Mouse (Mus musculus) embryonic facial prominence, embryonic 15.5 days (tissue): ENCODE results near the gene Slc35a3. TPM values are rescaled to one million over a fixed set of nuclear protein-coding genes. Genes with fewer than 3 reads are reported as not detected.

Source experiments
- ATAC-seq: fragments of 200-750 bp; cut with Nextera tagmentation; 2 replicates; pipeline ENCODE4 v1.8.0; 2017; ENCODE audit warnings: low read depth, moderate TSS enrichment; ENCODE audit not compliant: insufficient number of reproducible peaks, low FRiP score, low TSS enrichment
- H3K27ac ChIP-seq: fragments of 300-500 bp; sonication (generic); replicated peaks from 2 replicates; pipeline ENCODE4 v1.5.1; 2015; ENCODE audit warnings: mild to moderate bottlenecking, inconsistent platforms
- H3K27me3 ChIP-seq: fragments of 300-500 bp; sonication (generic); 2 replicates; pipeline ENCODE4 v1.6.1; 2015; ENCODE audit warnings: inconsistent platforms
- H3K36me3 ChIP-seq: fragments of 300-500 bp; sonication (generic); 2 replicates; pipeline ENCODE4 v1.6.1; 2015; ENCODE audit warnings: mild to moderate bottlenecking, inconsistent platforms
- H3K4me1 ChIP-seq: fragments of 300-500 bp; sonication (generic); 2 replicates; pipeline ENCODE4 v1.6.1; 2015; ENCODE audit warnings: inconsistent platforms
- H3K4me2 ChIP-seq: fragments of 300-500 bp; sonication (generic); replicated peaks from 2 replicates; pipeline ENCODE4 v1.6.1; 2015; ENCODE audit warnings: mild to moderate bottlenecking, inconsistent platforms
- H3K4me3 ChIP-seq: fragments of 300-500 bp; sonication (generic); replicated peaks from 2 replicates; pipeline ENCODE4 v1.5.1; 2015; ENCODE audit warnings: mild to moderate bottlenecking, inconsistent platforms
- H3K9ac ChIP-seq: fragments of 300-500 bp; sonication (generic); 2 replicates; pipeline ENCODE4 v1.6.1; 2015; ENCODE audit warnings: inconsistent platforms
- H3K9me3 ChIP-seq: fragments of 300-500 bp; sonication (generic); replicated peaks from 2 replicates; pipeline ENCODE4 v1.6.1; 2016; ENCODE audit warnings: inconsistent platforms
- WGBS: fragments of 180-500 bp; shearing (Covaris S2); methylation state at CpG from one replicate; pipeline ENCODE4 v1.1.7; 2015; 5-methylcytosine and 5-hydroxymethylcytosine counted together
- polyA plus RNA-seq: library from polyadenylated mRNA; unstranded; fragments of >200 nt; fragmentation: Nextera tagmentation; extraction: Ambion mirVana; gene quantifications from 2 replicates; pipeline ENCODE4 v1.2.1, GENCODE M21; 2015

Gene Slc35a3
- polyA plus RNA-seq, 1 experiment from 2014 or later, result 12.1 TPM

DNA sequence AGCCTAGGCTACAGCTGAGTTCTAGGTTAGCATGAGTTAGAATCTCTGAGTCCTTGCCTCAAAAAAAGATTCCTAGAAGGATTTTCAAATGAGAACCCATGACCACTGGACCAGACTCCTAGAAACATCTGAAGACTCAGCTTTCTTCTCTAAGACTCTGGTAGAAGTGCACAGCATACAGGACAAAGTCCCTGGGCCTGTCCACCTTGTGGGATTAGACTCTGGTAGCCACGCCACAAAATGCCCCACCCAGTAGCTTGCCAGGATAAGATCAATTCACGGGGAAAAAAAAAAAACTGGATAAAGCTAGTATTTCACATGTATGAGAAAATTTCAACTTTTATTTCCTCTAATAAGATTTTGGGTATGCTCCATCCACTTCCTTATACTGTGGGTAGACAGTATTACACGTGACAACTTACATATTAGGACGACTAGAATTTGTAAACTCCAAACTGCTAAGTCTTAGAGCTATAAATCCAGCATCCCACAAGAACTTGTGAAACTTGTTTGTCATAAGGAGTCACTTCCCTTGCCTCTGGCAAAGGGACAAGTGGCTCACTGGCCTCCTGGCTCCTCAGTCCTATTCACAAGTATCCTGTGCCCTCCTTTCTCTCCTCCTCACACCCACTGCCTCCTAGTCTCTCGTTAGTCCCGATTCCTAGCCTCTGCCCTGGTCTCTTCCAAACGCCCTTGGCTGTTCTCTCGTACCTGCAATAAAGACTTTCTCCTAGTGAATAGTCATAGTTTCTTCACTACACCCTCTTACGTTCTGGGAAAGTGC lies 74.7 kb downstream of the Slc35a3 start:
- Histone ChIP-seq H3K27me3 (no peaks in the 10 kb centered on the region), H3K4me2 (no peak overlapping the region), H3K9me3 (no peaks in the 10 kb centered on the region), H3K9ac (no peak overlapping the region), H3K36me3 (peaks cover 90% of the 10 kb centered on the region), H3K4me3 (no peak overlapping the region), H3K27ac (no peak overlapping the region), H3K4me1 (no peaks in the 10 kb centered on the region)
- WGBS, result 78% methylated on average over 9 of the region's 9 CpGs
- ATAC-seq, result no peak

DNA sequence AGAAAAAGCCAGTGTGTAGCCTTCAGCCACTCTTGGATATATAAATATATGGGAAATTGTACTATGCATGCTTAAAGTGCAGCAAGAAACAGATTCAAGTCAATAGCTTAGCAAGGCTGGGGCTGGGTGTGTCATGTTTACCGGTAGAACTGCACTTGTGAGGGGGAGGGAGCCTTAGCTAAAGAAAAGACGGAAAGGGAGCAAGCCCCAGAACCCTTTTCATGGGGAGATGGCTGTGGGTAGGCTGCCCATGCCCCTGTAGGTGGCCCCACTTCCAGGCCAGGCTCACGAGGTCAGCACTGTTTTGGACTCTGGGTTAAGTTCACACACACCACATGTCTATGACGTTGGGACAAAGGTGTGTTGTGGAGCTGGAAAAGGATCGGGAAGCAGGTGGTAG lies 76.8 kb downstream of the Slc35a3 start:
- peaks cover 82% of the 10 kb centered on the region for H3K36me3 ChIP-seq

DNA sequence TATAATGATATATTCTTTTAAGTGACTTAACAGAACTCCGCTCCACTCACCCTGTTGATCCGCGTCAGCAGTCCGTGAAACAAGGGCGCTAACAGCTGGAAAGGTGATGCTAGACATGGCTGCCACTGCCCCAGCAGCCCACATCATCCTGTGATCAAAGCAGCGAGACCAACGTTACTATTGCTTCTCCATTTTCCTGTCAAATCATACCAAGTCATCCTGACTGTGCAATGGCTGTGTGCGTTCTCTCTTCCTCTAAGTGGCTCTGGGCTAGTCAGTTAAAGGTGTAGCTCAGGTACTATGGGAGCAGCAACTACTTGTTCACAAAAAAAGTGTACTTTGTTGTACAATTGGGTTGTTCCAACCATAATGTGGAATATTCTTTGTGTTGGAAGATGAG lies 77.8 kb downstream of the Slc35a3 start:
- H3K4me1 ChIP-seq, result no peaks in the 10 kb centered on the region
- H3K9ac ChIP-seq, result no peak overlapping the region
- ATAC-seq, result no peak
- H3K27me3 ChIP-seq, result no peaks in the 10 kb centered on the region
- no peak overlapping the region for H3K27ac ChIP-seq
- WGBS, result 90% methylated on average over 8 of the region's 8 CpGs
- H3K4me2 ChIP-seq, result no peak overlapping the region
- no peak overlapping the region for H3K4me3 ChIP-seq
- no peaks in the 10 kb centered on the region for H3K9me3 ChIP-seq
- peaks cover 80% of the 10 kb centered on the region for H3K36me3 ChIP-seq

More for the DNA sequence above, 76.8 kb downstream of the Slc35a3 start:
- H3K27ac ChIP-seq, result no peak overlapping the region
- no peaks in the 10 kb centered on the region for H3K4me1 ChIP-seq
- H3K9ac ChIP-seq, result no peak overlapping the region
- H3K4me2 ChIP-seq, result no peak overlapping the region
- no peak overlapping the region for H3K4me3 ChIP-seq
- no peaks in the 10 kb centered on the region for H3K27me3 ChIP-seq
- H3K9me3 ChIP-seq, result no peaks in the 10 kb centered on the region
- WGBS, result 60% methylated on average over 5 of the region's 5 CpGs
- ATAC-seq, result no peak

DNA sequence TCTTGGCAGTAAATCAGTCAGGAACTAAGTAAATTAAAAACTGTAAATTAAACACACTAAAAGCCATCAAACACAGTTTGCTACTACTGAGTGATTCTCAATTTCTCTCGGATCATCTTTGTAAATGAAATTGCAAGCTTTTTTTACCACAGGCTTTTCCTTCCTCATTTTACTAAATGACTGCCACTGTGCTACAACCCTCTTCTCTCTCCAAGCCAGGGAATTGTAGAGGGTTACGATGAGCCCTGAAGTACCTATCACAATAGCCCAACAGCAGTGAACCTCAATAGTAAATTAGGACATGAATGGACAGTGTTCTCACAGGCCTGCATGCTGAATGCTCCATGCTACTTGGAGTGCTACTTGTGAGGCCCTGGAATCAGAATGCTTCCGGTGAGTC lies 78.5 kb downstream of the Slc35a3 start:
- H3K27ac ChIP-seq, result no peak overlapping the region
- H3K4me1 ChIP-seq, result no peaks in the 10 kb centered on the region
- peaks cover 73% of the 10 kb centered on the region for H3K36me3 ChIP-seq
- no peak overlapping the region for H3K4me2 ChIP-seq
- no peak overlapping the region for H3K9ac ChIP-seq
- H3K4me3 ChIP-seq, result no peak overlapping the region
- H3K9me3 ChIP-seq, result no peaks in the 10 kb centered on the region
- ATAC-seq, result no peak
- WGBS, result 89% methylated on average over 3 of the region's 3 CpGs
- no peaks in the 10 kb centered on the region for H3K27me3 ChIP-seq

DNA sequence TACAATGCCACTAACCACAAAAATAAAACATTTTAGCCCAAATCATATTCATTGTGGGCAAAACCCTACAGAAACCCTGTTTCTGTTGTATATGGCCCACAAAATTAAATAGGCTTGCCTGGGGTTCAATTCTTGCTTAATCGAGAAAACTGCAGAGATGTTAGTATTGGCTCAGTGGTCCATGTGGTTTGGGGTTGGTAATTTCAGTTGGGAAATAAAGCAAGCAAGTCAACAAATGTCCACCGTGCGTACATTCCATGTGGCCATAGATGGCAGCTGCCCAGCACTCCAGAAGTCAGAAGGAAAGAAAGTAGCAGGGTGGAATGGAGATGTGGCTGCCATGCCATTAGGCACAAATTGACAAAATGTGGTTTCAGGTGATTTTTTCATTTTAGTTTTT lies 79.7 kb downstream of the Slc35a3 start:
- H3K27ac ChIP-seq, result no peak overlapping the region
- no peaks in the 10 kb centered on the region for H3K27me3 ChIP-seq
- H3K9ac ChIP-seq, result no peak overlapping the region
- ATAC-seq, result no peak
- no peak overlapping the region for H3K4me3 ChIP-seq
- no peak overlapping the region for H3K4me2 ChIP-seq
- WGBS, result 77% methylated on average over 3 of the region's 3 CpGs
- no peaks in the 10 kb centered on the region for H3K4me1 ChIP-seq
- no peaks in the 10 kb centered on the region for H3K9me3 ChIP-seq
- peaks cover 62% of the 10 kb centered on the region for H3K36me3 ChIP-seq

DNA sequence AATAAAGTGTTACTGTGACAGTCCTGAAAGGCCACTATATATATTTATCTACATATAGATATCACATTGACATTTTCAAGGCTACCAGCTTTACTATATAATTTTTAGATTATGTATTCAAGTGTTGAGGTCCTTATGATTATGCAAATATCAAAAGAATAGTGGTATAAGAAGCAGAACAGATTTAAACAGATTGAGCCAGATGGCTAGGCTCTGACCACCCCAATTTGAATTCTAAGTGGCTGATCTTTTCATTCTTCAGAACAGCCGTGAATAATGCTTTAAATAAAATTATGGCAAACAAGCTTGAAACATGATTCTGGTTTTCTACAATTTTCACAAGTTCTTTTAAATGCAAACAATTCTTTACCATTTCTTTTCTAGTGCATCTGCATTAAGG lies 81.2 kb downstream of the Slc35a3 start:
- H3K9ac ChIP-seq, result no peak overlapping the region
- H3K27me3 ChIP-seq, result no peaks in the 10 kb centered on the region
- no peak overlapping the region for H3K4me2 ChIP-seq
- H3K4me3 ChIP-seq, result no peak overlapping the region
- H3K9me3 ChIP-seq, result no peaks in the 10 kb centered on the region
- H3K27ac ChIP-seq, result no peak overlapping the region
- H3K4me1 ChIP-seq, result no peaks in the 10 kb centered on the region
- H3K36me3 ChIP-seq, result peaks cover 48% of the 10 kb centered on the region
- WGBS, result 67% methylated on average over 1 of the region's 1 CpGs
- ATAC-seq, result no peak

DNA sequence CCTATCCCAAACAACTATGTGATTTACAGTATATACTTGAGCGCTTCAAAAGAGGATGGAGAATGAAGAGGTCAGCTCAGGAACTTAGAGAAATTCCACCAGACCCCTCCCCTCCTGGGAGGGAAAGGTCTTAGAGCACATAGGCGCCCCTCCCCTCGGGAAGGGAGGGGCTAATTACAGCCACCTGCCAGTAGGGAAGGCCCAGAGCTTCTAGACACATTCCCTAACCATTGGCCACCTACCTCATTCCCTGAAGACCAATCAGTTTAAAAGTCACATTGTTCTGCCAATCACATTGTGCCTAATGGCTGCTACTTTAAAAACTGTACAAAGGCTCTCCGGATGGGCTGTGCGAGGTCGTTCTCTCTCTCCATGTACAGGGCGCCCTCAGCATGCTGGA lies 90.0 kb downstream of the Slc35a3 start:
- H3K27ac ChIP-seq, result no peak overlapping the region
- H3K9me3 ChIP-seq, result no peaks in the 10 kb centered on the region
- no peak overlapping the region for H3K9ac ChIP-seq
- H3K4me3 ChIP-seq, result no peak overlapping the region
- no peak for ATAC-seq
- WGBS, result 92% methylated on average over 7 of the region's 7 CpGs
- H3K4me1 ChIP-seq, result no peaks in the 10 kb centered on the region
- H3K27me3 ChIP-seq, result no peaks in the 10 kb centered on the region
- H3K36me3 ChIP-seq, result peaks cover 15% of the 10 kb centered on the region; the same call in 1 of the 2 replicates
- H3K4me2 ChIP-seq, result no peak overlapping the region

DNA sequence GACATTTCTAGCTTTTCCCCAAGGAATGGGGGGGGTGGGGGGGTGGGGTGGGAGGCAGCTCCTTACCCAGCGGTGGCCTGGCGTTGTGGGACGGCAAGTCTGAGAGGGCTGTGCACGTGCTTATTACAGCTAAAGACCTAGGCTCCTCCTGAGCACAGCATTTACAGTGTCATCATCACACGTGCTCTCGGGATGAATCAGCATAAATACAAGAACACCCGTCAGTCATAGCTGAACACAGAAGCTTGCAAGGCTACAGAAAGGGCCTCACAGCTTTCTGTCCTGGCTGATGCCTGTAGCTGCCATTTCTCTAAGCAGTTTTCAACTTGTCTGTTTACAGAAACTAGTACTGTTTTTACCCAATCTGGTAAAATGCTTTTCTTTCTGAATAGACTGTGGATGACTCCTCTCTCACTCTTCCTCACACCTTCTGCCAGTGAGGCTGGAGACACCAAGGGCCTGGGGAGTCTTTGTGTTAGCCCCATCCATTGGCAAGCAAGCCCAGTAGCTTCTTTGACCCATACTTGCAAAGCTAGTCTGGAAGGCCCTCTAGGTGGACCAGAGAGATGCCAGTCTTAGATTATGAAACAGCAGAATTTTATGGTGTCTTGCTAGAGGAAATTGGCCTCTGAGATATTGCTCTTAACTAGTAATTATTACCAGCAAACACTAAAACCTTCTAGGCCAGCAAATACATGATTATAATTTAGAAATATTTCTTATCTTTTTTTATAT lies 91.8 kb downstream of the Slc35a3 start:
- ATAC-seq, result no peak
- H3K27me3 ChIP-seq, result no peaks in the 10 kb centered on the region
- H3K4me2 ChIP-seq, result no peak overlapping the region
- H3K9ac ChIP-seq, result no peak overlapping the region
- no peaks in the 10 kb centered on the region for H3K4me1 ChIP-seq
- H3K27ac ChIP-seq, result no peak overlapping the region
- 86% methylated on average over 7 of the region's 7 CpGs for WGBS
- H3K9me3 ChIP-seq, result no peaks in the 10 kb centered on the region
- H3K36me3 ChIP-seq, result peaks cover 22% of the 10 kb centered on the region
- no peak overlapping the region for H3K4me3 ChIP-seq

Other genes with a start within 250 kb of the Slc35a3 start
- gene Rtca, start 204.6 kb downstream of the Slc35a3 start, polyA plus RNA-seq, result 67.6 and 68.6 TPM in 2 replicates
- gene Dbt, start 199.8 kb downstream of the Slc35a3 start, polyA plus RNA-seq, result 15.1 and 15.9 TPM in 2 replicates
- gene Lrrc39, start 149.9 kb downstream of the Slc35a3 start, polyA plus RNA-seq, result 1.3 and 1.6 TPM in 2 replicates
- 15.4 and 20.1 TPM in 2 replicates for gene Sass6, start 117.8 kb downstream of the Slc35a3 start, polyA plus RNA-seq
- gene Trmt13, start 98.2 kb downstream of the Slc35a3 start, polyA plus RNA-seq, result 29.5 and 31.1 TPM in 2 replicates
- gene Mfsd14a, start 50.2 kb downstream of the Slc35a3 start, polyA plus RNA-seq, result 78.3 and 79.9 TPM in 2 replicates
- gene Gm43191, start 31.6 kb downstream of the Slc35a3 start, polyA plus RNA-seq, result not detected in 2 replicates
- 23.3 and 23.5 TPM in 2 replicates for gene Agl, start 95.3 kb upstream of the Slc35a3 start, polyA plus RNA-seq
- gene Frrs1, start 146.6 kb upstream of the Slc35a3 start, polyA plus RNA-seq, result 16.9 and 18.9 TPM in 2 replicates